Mouse (Mus musculus): Measurements from ENCODE around the gene Krtap5-2. TPM values are rescaled to one million over a fixed set of nuclear protein-coding genes. Genes with fewer than 3 reads are reported as not detected.
"Not testable (repeated sequence)": the region's sequence is repeated elsewhere in the genome, so short reads cannot be mapped to it uniquely, and the experiment has no call there.

The Krtap5-2 gene
- total RNA-seq, 2 experiments from 2014 or later = not detected

DNA sequence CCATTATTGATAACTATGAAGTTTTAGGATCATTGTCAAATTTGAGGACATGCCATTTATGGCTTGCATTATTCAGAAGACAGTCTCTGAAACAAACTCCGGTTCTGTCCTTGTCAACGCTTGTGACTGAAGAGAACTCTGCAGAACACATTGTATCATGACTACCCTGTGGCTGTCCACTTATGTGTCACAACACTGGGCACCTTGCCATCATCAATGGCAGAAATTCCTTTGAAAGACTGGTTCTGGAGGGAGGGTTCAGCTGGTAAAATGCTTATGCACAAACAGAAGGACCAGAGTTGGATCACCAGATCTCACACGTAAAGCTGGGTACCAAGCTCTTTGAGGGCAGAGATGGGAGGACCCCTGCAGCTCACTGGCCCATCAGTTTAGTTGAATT lies 16.4 kb downstream of the Krtap5-2 start:
- TF ChIP-seq CTCF (conservative IDR thresholded peaks at IDR 0.05) = no peak
- no peak for DNase-seq (ENCODE audit: low spot score in 2 of 2)
- no peak overlapping the region for H3K4me3 ChIP-seq
- H3K27ac ChIP-seq = no peak overlapping the region

DNA sequence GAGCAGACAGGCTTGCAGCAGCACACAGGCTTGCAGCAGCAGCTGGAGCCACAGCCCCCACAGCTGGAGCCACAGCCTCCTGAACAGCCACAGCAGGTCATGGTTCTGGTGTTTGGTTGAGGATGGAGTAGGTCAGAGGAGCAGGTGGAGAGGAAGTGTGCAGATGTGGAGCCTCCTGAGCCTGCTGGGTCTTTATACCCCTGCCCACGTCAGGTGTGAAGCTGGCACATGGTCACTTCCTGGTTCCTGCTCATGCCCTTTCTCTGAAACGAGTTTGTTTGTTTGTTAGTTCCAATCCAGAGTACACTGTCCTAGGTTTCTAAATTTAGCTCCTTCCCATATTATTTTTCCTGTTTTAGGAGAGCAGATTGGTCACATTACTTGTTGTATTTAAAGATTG lies 18.8 kb downstream of the Krtap5-2 start, which contains the start of gene Gm29735:
TSS of gene Gm29735 (minus strand) at position 101 of the 400 bp plus-strand sequence.
- not testable (repeated sequence) for H3K27ac ChIP-seq; DNase-seq (ENCODE audit: low spot score in 2 of 2); H3K4me3 ChIP-seq

DNA sequence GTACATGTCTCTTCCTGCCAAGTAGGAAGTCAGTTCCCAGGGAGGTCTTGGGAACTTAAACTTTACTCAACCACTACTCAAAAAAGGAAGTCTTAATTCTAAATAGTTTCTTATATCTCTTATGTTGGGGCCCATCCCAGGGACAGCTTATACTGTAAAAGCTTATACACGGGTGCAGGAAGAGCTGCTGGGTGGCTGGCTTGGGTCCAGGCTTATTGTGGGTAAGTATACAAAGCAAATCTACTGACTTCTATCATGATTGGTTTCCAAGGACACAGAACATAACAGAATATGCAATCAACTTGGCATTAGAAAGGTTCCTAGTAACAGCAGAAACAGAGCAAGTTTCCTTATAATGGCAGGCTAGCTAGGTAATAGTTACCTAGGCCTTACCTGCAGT lies 20.5 kb downstream of the Krtap5-2 start:
- no peak overlapping the region for H3K27ac ChIP-seq
- no peak for TF ChIP-seq CTCF (conservative IDR thresholded peaks at IDR 0.05)
- DNase-seq (ENCODE audit: low spot score in 2 of 2) = no peak
- no peak overlapping the region for H3K4me3 ChIP-seq

DNA sequence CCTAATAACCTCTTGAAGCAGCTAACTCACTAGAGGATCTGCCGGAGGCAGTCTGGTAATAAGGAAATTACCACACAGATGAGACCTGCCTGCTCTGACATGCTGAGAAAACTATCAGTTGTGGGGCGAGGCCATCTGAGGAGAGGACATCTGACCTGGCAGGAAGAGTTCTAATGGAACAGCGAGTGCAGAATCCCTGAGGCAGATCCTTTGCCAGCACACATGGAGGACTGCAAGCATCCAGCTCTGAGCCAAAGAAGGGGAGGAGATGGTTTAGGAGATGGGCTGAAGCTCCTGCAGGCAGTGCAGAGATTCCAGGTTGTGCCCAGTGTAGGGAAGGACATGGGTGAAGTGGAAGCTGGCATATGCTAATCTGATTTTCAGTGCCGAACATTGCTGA lies 23.6 kb downstream of the Krtap5-2 start:
- DNase-seq (ENCODE audit: low spot score in 2 of 2) = no peak
- TF ChIP-seq CTCF (conservative IDR thresholded peaks at IDR 0.05) = no peak
- no peak overlapping the region for H3K27ac ChIP-seq
- no peak overlapping the region for H3K4me3 ChIP-seq

DNA sequence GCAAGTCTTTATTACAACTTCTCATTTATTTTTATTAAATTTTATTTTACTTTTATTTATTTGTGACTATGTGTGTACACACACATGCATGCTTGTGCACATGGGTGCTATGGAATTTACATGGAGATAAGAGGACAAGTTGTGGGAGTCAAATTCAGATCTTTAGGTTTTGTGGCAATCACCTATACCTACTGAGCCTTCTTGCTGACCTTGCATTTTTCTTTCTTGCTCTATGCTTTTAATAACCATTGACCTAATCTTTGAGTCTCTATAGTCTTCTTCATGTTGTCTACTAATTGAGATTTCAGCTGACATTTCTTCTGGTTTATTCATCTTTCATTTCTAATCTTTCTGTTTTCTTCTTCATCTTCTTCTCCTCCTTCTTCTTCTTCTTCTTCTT lies 27.2 kb downstream of the Krtap5-2 start:
- no peak for TF ChIP-seq CTCF (conservative IDR thresholded peaks at IDR 0.05)
- no peak for DNase-seq (ENCODE audit: low spot score in 2 of 2)
- Histone ChIP-seq H3K4me3 (no peak overlapping the region), H3K27ac (no peak overlapping the region)

DNA sequence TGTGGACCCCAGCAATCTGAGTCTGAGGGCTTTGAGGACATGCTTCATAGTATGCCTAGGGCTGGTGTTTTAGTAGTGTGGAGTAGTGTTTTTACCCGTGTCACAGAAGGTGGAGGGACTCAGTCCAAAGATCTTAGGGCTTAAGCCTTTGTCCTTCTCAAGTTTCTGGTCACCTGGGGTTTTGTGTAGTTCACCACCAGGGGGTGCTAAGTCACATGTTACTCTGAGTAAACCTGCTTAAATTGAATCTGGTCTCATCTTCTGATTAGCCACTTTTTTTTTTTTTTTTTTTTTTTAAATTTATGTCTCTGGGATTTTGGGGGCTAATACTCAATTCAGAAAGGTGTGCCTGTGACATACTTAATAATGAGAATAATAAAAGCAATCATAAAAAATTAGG lies 29.8 kb downstream of the Krtap5-2 start:
- TF ChIP-seq CTCF (conservative IDR thresholded peaks at IDR 0.05) = peak; percentile 81
- Histone ChIP-seq H3K27ac (no peak overlapping the region), H3K4me3 (no peak overlapping the region)
- peak; percentile 38 to 43 for DNase-seq (ENCODE audit: low spot score in 2 of 2)

DNA sequence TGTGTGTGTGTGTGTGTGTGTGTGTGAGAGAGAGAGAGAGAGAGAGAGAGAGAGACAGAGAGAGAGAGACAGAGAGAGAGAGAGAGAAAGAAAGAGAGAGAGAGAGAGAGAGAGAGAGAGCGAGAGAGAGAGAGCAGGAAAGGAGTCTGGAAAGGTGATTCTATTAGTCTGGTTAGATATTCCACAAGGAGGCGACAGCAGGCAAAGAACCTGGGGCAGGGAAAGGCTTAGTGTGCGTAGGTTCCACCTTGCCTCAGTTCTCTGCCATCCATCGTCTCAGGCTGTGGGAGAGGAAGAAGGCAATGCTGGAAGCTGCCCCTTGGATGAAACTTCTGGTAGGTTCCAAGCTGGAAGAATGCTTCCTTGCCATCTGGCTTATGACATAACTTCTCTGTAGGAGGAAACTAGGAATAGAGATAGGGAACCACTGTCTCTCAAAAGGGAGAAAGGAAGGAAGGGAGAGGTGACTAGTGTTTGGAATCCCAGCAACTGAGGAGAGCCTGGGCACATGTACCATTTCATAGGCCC lies 30.3 kb downstream of the Krtap5-2 start:
- no peak overlapping the region for H3K4me3 ChIP-seq
- DNase-seq (ENCODE audit: low spot score in 2 of 2) = no peak
- no peak overlapping the region for H3K27ac ChIP-seq
- no peak for TF ChIP-seq CTCF (conservative IDR thresholded peaks at IDR 0.05)

DNA sequence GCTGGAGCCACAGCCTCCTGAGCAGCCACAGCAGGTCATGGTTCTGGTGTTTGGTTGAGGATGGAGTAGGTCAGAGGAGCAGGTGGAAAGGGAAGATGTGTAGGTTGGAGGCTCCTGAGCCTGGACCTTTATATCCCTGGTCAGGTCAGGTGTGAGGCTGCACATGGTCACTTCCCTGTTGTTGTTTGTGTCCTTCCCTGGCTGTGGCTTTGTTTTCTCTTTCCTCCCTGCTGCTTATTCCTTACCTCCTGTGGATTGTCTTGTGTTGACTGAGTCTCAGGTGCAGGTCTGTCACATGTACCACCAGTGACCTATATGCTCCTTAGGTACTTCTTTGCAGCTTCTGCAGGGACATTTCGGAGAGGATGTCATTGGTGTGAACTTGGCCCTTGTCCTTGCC lies 31.3 kb downstream of the Krtap5-2 start, which contains the start of gene Gm45337:
TSS of gene Gm45337 (minus strand) at position 101 of the 400 bp plus-strand sequence.
- no peak within 1 kb of the TSS for H3K4me3 ChIP-seq
- no peak for DNase-seq (ENCODE audit: low spot score in 2 of 2)
- no peak within 1 kb of the TSS for H3K27ac ChIP-seq
- TF ChIP-seq CTCF (conservative IDR thresholded peaks at IDR 0.05) = no peak

DNA sequence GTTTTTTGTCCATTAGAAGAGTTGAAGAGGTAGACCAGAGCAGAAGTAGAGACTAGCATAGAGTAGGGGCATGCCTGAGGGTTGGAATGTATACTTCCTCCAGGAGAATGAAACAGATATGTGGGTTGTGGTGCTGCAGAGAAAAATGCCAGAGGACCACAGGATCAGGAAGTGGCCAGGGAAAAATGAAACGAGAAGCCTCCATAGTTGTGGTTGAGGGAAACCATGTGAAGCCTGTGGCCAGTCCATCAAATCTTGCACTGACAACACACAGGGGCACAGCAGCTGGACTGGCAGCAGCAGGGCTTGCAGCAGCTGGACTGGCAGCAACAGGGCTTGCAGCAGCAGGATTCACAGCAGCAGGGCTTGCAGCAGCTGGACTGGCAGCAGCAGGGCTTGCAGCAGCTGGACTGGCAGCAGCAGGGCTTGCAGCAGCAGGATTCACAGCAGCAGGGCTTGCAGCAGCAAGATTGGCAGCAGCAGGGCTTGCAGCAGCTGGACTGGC lies 32.2 kb downstream of the Krtap5-2 start:
- not testable (repeated sequence) for H3K27ac ChIP-seq; H3K4me3 ChIP-seq; DNase-seq (ENCODE audit: low spot score in 2 of 2)

DNA sequence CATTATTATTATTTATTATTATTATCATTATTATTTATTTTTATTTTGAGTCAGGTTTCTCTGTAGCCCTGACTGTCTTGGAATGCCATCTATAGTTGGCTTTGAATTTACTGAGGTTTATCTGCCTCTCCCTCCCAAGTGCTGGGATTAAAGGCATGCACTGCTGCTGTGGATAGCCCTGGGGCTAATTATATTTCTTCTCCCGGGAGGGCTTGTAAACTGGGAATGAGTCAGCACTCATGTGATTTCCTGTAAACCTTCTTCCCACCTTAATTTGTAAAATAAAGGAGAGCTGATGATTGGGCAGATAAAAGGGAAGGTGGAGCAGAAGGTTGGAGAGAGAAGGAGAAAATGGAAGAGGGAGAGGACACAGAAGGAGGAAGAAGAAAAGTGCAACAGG lies 35.1 kb downstream of the Krtap5-2 start:
- H3K27ac ChIP-seq = no peak overlapping the region
- no peak for TF ChIP-seq CTCF (conservative IDR thresholded peaks at IDR 0.05)
- no peak overlapping the region for H3K4me3 ChIP-seq
- DNase-seq (ENCODE audit: low spot score in 2 of 2) = no peak

DNA sequence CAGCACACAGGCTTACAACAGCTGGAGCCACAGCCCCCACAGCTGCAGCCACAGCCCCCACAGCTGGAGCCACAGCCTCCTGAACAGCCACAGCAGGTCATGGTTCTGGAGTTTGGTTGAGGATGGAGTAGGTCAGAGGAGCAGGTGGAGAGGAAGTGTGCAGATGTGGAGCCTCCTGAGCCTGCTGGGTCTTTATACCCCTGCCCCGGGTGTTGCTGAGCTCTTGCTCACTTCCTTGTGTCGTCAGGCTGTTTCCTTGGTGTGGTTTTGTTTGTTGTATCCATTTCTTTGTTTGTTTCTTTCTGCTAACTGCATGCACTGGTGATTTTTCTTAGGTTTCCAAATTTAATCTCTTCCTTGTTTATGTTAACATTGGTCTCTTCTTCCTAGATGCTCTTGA lies 39.9 kb downstream of the Krtap5-2 start, which contains the start of gene Gm39115:
TSS of gene Gm39115 (minus strand) at position 101 of the 400 bp plus-strand sequence.
- not testable (repeated sequence) for H3K27ac ChIP-seq; DNase-seq (ENCODE audit: low spot score in 2 of 2); H3K4me3 ChIP-seq

DNA sequence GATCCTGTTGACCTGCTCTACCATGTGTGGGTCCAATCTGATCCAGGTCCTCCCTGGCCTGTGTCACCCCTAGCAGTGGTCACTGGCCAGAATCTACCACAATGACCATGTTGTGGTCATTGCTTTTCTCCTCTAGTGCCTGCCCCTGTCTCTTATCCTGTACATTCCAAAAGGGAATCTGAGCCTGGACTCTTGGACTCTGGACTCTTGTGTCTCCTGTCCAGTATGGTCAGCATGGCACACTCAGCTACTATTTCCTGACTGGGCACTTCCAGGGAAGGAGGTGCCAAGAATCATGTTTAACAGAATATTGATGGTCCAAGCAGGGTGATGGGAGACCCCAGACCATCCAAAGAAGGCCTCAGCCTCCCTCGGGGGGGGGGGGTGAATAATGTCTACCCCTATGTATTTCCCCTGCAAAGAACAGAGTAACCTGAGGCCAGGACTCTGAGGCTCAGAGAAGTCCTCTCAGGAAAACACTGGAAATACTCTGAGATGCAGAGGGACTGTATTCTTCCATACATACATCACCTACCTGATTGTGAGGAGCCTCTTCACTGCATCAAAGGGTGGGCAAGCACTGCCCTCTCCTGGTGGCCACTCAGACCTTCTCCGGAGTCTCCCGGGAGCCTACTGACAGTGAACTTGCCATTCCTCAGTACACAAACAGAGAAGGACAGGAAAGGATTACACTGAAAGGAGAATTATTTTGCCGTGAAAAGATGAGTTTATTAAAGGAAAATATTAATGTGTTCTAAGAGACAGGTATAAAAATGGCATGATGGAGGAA lies 41.4 kb downstream of the Krtap5-2 start:
- DNase-seq (ENCODE audit: low spot score in 2 of 2) = peak in 1 of 2 experiments; percentile 12

DNA sequence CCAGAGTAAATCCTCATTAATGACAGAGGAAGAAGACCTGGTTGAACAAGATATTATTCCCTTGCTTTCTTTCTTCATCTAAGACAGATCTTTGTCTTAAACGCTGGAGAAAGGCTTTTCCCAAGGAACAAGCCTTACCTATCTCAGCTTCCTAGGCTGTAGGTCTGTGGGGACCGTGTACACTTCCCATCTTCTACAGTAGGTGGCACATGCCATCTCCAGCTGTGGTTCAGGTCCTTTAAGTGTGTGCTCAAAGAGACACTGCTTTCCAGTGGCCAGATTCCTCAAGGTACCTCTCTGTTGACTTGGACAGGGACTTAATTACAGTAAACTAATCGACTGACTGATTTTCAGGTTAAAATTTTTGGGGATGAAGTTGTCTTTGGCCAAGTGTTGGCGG lies 47.0 kb downstream of the Krtap5-2 start:
- Histone ChIP-seq H3K27ac (no peak overlapping the region), H3K4me3 (no peak overlapping the region)
- no peak for DNase-seq (ENCODE audit: low spot score in 2 of 2)
- TF ChIP-seq CTCF (conservative IDR thresholded peaks at IDR 0.05) = no peak

More for the DNA sequence above, 41.4 kb downstream of the Krtap5-2 start:
- H3K4me3 ChIP-seq = no peak overlapping the region
- TF ChIP-seq CTCF (conservative IDR thresholded peaks at IDR 0.05) = peak; percentile 71
- H3K27ac ChIP-seq = no peak overlapping the region

Other genes starting within 250 kb of the Krtap5-2 start
- gene Brsk2, start 226.3 kb downstream of the Krtap5-2 start, total RNA-seq (2021) = 100 to 1,000 TPM; 175 to 181 TPM
- 10 to 100 TPM; 29.0 to 29.3 TPM for gene Mob2, start 114.9 kb downstream of the Krtap5-2 start, total RNA-seq (2021)
- 100 to 1,000 TPM; 126 to 127 TPM for gene Dusp8, start 80.2 kb downstream of the Krtap5-2 start, total RNA-seq (2021)
- not detected for gene Gm45618, start 55.3 kb downstream of the Krtap5-2 start, total RNA-seq (2021)
- not detected for gene Gm39115, start 40.0 kb downstream of the Krtap5-2 start, total RNA-seq (2021)
- gene Gm45337, start 31.4 kb downstream of the Krtap5-2 start, total RNA-seq (2021) = not detected
- not detected for gene Gm29735, start 18.9 kb downstream of the Krtap5-2 start, total RNA-seq (2021)
- not detected for gene Gm4553, start 10.3 kb downstream of the Krtap5-2 start, total RNA-seq (2021)
- gene Gm10153, start 14.4 kb upstream of the Krtap5-2 start, total RNA-seq (2021) = not detected
- gene Krtap5-3, start 25.4 kb upstream of the Krtap5-2 start, total RNA-seq (2021) = not detected
- not detected for gene Gm7579, start 35.9 kb upstream of the Krtap5-2 start, total RNA-seq (2021)
- not detected for gene Krtap5-5, start 54.0 kb upstream of the Krtap5-2 start, total RNA-seq (2021)
- not detected for gene Gm40460, start 65.1 kb upstream of the Krtap5-2 start, total RNA-seq (2021)
- gene Gm2431, start 82.3 kb upstream of the Krtap5-2 start, total RNA-seq (2021) = not detected
- gene Gm4559, start 98.4 kb upstream of the Krtap5-2 start, total RNA-seq (2021) = not detected
- gene Krtap5-1, start 121.1 kb upstream of the Krtap5-2 start, total RNA-seq (2021) = not detected
- gene Krtap5-4, start 127.5 kb upstream of the Krtap5-2 start, total RNA-seq (2021) = not detected
- gene Ifitm10, start 197.7 kb upstream of the Krtap5-2 start, total RNA-seq (2021) = 10 to 100 TPM; 35.3 to 38.6 TPM
- 1 to 10 TPM in 1 of 2 experiments, not detected in 1; 4.4 TPM for gene Gm49369, start 206.7 kb upstream of the Krtap5-2 start, total RNA-seq (2021)
- 100 to 1,000 TPM; 291 to 297 TPM for gene Ctsd, start 212.0 kb upstream of the Krtap5-2 start, total RNA-seq (2021)

Measured in layer of hippocampus, adult 2 months (tissue).